Mouse (Mus musculus): ENCODE measurements around the gene Xirp1. TPM values are rescaled to one million over a fixed set of nuclear protein-coding genes. Genes with fewer than 3 reads are reported as not detected.
A peak's percentile ranks its signal among the peaks of the same experiment; 100 is the strongest.

Xirp1 gene
- polyA plus RNA-seq, 3 experiments from 2014 or later = not detected

DNA sequence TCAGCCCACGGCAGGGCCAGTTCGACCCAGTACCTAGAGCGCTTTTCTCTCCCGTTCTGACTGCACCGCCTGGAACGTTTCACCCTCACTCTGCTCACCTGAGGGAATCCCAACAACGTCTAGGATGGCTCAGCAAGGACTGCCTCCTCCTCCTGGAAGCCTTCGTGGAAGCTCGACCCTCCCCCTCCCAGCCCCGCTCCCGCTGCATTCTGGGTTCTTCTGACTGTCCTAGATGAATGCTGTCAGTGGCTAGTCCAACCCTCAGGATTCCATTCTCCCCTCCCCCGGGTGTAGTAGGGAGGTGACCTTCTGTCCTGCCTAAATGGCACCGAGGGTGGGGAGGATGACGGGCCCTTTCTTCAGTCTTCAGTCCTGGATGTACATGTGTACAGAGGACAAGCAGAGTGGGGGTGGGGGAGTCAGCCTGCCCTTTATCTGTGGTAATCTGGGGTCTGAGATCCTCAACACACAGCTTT, 38.8 kb downstream of the Xirp1 start, which contains the start of gene Csrnp1:
Gene Csrnp1 (minus strand): TSS at position 123 of the 476 bp plus-strand sequence.
- ATAC-seq = no peak

DNA sequence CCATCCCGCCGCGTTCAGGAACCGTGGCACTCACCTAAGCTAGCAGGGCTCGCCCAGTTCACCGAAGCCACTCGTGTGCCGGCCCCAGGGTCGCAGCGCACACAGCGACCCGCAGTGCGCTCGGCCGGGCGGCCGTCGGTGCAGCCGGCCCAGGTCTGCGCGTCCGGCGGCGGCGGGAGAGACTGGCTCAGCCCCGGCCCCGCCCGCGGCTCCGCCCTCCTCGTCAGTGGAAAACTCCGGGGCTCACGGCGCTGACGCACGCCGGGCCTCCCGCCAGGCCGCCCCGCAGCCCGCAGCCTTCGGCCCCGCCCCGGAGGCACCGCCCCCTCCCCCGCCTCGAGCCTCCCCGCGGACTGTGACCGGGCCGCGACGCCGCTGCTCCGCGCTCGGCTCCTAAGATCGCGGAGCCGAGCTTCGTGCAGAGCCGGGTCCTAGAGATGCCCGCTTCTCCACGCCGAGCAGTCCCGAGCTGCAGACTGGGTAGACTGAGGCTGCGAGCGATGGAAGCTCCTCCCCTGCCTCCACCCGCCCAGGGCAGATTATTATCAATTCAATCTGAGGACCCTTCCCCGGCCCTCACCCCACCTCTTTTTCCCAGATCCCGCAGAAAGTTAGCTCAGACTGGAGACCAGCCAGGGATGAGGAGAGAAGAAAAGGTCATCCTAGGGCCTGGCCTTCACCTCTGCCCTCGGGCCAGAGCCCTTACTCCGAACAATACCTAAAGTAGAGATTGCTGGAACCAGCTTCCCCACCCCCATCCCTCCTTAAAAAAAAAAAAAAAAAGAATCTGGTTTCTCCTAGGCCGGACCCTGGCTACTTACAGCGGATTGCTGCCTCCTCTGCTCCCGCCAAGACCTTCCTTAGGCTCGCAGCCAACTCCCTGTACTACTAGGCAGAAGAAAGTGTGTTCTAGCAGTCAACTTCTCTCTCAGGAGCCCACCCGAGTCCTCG, 39.5 kb downstream of the Xirp1 start:
- peak; percentile 25 for ATAC-seq

DNA sequence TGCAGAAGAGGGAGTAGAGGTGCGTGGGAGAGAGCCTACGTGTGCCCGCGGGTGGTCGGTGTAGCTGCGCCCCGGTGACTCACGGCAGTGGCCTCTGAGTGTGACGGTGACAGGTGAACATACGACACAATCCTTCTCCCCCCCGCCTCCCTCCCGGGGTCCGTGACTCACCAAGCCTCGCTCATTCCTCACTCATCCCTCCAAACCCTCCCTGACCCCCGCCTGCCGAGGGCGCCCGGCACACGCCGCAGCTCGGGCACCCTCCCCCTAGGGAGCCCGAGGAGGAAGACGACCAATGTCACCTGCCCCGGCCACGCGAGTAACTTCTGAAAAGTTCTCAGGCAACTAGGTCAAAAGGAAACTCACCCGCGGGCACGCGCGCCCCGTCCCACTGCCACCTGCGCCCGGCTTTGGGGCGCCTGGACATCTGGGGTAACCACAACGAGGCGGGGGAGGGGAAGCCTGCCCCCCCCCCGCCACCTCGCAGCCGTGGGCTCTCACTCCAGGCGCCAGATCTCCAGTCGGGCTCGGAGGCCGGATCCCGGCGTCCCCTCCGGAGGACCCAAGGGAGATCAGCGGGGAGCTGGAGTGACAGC, 40.3 kb downstream of the Xirp1 start:
- peak; percentile 39 for ATAC-seq

DNA sequence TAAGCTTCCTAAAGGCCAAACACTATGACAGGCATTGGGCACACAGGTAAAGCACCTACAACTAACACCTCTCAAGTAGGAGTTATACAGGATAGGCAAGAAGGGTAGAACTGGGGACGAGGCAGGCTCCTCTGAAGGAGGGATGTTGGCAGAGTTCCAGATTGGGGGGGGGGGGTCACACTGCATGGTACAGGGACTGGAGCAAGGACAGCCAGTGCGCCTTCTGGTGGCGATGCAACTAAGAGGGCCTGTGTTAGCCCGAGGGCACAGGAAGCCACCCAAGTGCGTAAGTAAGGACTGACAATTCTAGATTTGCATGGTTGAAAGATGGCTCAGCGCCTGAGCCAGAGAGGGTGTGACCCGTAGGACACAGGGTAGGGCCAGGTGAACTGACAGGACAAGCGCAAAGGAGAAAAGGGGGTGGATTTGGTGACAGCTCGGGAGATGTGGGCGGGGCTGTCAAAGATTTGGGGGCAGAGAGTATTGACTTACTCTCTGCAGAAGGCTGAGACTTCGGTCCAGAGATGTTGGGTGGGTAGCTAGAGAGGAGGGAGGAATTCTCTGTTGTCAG, 41.1 kb downstream of the Xirp1 start:
- ATAC-seq = peak; percentile 47

DNA sequence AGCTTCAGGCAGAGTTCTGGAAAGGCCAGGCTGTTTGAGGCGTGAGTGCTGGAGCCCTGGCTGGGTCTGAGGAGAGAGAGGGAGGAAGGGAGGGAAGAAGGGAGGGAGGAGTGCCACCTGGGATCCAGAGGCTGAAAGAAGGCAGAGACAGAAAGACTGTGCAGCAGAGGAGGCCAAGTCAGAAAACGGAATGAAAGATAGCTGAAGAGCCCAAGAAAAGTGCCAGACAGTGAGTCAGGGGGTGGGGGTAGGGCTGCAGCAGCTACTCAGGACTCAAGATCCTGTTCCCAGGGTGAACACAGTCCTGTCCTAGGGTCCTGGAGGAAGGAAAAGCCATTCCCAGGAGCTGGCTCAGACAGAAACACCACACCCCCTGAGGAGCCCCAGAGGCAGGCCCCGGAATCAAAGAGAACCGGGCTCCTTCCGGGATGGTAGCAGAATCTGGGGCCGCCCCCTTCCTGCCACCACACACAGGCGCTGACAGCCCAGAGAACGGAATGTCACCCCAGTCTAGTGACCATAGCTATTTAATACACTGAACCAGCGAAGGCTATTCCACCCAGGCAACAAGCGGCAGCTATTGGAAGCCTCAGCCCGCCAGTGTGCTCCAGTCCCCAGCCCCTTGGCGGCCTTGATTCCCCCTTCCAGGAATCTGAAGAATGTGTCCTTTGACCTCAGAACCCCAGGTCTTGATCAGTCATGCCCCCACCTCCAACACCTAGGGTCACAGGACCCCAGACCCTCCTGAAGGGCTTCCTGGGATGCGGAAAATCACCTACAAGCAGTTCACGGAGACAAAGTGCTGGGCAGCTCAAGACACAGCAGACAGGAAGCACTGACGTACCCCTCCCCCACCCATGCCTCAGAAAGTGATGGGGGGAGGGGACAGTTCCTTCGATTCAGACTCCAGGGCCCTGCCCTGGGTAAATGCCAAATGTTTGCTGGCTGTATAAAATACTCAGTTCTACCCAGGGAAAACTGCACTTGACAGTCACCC, 41.9 kb downstream of the Xirp1 start:
- peak; percentile 49 for ATAC-seq

DNA sequence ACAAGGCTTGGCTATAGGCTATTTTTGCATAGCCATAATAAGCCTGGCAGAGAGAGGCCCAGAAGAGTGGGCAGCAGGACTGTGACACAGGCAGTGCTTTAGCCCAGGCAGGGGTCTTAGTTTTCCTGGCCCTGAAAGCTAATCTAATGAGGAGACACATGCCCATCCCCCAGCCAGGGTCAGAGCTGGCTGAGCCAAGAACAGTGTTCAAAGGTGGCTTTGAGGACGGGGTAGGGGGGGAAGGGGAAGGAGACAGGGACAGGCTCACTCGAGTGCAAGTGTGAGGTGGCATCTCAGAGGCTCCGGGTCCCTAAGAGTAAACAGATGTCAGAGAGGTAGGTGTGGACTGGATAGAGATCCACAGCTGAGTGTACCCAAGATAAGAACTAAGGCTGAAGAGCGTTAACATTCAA, 42.6 kb downstream of the Xirp1 start:
- no peak for ATAC-seq

DNA sequence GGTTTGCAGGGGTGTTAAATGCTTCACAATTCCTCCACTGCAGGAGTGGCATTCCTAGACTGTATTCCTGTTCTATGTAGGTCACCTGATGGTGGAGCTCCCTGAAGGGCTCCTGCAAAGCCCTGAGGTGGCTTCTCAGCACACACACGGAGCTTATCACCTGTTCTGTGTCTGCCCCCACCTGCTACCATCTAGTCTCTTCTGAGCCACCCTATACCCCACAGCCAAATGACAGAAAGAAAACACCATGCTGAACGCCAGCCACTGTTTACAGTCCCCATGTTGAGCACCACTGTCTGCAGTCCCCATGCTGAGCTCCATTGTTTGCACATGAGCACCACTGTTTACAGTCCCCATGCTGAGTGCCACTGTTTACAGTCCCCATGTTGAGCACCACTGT, 43.6 kb downstream of the Xirp1 start:
- no peak for ATAC-seq

DNA sequence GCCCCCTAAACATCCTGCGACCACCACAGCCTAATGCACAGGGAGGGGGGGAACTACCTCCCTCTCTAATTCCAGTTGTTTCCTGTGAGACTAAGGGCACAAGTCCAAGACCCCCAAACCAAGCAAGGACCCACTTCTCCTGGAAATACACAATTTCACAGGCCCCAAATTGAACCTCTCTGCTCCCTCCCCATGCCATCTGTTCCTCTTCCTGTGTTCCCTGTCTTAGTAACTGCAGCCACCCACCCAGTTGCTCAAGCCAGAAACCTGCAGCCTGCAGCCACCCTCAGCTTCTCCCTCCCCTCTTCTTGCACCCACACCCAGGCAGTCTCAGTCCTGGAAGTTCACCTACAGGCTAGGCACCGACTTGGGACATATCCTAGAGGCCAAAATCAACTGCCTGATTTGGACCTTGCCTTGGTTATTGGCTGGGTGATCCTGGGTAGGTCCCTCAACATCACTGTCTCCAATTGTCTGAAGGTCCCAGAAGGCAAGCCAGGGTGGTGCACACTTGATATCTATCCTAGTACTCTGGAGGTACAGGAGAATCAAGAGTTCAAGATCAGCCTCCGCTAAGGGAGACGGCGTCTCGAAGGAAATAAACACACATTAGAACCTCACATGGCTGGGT, 44.5 kb downstream of the Xirp1 start:
- ATAC-seq = no peak

DNA sequence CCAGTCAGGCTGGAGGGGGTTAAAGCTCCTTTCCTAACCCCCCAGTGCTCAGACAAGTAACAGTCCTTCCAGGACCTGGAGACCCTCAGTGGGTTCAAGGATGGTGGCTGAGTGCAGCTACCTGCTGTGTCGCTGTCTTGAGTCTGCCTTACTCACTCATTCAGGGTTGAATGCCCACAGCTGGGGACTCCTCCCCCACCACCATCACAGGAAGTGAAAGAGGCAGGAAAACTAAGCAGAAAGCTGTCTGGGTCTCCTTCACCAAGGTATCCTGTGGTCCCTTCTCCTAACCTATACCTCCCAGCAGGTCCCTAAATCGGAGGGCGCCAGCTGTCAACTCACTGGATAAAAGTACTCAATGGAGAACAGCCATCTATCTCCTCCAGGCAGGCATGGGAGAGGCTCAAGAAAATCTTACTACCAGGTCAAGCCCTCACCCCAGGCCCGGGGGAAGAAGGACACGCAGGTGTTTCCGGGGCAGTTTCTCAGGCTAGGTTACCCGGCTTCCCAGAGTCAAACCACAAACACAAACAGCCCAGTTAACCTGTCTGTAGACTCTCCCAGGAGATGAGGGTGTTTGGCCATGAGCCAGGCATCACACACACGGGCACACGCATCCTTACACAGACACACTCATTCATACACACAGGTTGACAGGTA, 45.1 kb downstream of the Xirp1 start:
- peak; percentile 16 for ATAC-seq

DNA sequence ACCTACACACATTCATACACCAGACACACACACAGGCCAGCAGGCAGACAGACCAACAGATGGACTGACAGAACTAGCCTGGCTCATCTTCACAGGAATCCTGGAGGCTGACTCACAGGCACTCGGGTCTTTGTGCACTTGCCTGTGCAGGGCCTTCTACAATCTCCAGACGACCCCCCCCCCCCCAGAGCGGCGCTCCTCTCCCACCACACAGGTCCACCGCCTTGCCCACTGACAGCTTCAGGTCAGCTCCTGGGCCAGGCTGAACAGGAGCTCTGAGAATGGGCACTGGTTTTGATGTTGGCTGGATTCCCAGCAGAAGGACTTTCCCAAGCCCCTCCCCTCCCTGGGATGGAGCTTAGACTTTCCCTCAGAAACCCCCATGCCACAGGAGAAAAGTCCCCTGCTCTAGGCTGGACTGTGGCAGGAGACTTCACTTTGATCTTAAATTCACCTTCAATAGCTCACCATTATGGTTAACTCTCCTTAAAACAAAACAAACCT, 45.8 kb downstream of the Xirp1 start:
- no peak for ATAC-seq

DNA sequence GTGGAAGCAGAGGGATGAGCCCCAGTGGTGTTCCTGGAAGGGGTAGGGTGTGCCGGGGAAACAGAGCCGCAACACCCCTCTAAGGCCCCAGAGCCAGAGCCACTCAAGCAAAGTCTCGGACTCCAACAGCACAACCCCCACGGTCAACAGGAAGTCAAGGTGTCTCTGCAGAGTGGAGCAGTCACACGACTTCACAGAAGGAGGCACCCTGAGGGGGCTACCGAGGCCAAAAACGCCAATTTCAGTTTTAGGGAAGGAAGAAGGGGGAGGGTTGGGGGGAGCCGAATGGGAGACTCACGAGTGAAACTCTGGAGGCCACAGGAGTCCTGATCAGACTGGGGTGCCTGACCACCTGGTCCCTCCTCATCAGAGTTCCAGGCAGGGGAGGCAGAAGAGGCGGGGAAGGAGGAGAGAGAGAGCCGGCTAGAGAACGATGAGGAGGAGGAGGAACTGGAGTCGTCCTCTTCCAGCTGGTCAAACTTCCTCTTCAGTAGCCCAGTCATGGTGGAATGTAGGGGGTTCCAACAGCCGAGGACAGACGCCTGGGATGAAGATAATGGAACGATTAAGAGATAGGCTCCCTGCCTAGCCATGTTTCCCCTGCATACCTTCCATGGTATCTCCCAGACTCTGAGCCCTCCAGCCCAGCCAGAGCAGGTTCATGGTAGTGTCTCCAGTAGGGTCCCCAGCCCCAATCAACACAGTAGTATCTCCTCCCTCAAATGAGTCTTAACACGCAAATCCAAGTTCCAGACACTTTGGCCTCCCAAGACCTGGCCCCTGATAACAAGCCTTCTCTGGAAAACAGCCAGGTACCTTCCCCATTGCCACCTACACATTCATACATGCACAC, 46.5 kb downstream of the Xirp1 start:
- ATAC-seq = no peak

DNA sequence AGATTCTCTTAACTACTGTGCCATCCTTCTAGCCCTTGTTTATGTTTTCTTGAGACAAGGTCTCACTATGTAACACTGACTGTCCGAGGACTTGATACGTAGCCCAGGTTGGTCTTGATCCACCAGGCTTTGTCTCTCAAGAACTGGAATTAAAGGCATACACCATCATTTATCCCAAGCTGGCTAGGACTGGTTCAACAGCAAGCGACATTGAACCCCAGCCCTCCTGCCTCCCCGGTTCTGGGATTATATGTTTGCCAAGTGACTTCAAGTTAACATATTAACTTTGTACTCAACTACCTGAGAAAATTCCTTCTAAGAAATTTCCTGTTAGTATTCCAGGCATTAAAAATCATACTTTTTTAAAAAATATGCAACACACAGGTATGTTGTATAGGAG, 48.1 kb downstream of the Xirp1 start:
- ATAC-seq = no peak

DNA sequence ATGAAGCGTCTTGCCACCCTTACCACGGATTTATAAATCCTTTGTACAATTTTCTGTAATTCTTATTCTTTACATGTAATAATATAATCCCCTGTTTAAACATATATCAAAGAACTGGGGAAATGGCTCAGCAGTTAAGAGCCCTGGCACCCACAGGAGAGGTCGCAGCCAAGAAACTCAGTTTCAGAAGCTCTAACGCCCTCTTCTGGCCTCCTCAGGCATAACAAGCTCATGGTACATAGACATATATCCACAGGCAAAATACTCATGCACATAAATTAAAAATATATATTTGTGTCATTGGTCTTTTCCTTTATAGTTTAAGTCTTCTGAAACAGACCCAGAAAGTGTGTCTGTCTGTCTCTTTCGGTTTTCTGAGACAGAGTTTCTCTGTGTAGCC, 48.8 kb downstream of the Xirp1 start:
- ATAC-seq = no peak

DNA sequence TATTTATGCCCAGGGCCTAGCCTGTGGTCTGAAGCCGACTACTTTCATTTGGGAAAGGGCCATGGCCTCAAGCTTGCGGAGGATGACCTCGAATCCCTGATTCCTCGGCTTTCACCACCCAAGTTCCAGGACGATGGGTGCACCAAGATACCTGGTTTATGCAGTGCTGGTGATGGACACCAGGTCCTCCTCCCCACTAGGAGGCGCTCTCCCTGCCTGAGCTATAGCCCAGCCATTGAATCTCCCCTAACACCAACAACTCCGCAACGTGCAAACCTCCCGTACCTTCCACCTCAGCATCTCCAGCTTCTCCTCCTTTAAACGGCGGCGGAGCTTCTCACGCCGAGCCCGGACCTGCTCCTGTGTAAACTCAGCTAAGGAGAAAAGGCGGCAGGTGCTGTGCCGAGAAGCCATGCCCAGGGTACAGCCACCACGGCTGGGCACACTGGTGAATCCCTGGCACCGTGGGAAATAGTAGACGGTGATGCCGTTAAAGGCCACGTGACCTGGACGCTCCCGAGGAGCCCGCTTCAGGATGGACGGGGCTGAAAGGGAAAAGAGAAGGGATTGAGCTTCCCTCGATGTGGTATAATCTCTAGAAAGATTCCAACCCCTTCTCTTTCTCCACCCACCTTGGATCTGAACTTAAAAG, 49.4 kb downstream of the Xirp1 start:
- no peak for ATAC-seq

DNA sequence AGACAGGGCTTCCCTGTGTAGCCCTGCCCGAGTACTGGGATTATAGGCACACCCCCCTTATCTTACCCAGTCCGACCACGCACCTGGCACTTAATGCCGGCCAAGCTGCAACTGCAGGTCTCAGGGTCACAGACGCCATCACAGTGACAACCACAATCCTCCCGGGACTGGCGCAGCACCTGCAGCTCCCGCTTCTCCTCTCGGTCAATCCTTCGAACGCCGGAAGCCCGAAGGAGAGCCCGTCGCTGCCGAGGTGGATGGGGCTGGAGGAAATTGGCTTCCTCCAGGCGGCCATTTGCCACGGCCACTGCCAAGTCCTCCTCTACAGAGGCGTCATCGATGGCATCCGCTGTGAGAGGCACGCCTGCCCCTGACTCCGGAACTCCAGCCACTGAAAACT, 50.1 kb downstream of the Xirp1 start:
- no peak for ATAC-seq

DNA sequence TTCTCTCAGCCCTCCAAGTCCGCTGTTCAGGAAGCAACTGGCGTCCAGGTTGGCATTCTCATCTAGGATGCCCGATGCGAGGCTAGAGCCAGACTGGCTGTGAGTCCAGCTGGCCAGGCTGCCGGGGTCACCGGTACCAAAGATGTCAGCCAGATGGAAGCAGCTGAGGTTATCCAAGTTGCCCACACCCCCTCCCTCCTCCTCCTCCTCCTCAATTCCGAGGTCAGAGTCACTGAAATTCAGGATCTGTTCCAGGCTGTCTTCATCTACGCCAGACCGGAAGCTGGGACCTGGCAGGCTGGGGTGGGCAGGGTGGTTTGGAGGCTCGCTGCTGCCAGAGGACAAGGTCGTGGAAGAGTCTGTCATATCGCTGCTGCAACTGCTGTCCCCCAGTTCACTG, 50.8 kb downstream of the Xirp1 start:
- ATAC-seq = no peak

DNA sequence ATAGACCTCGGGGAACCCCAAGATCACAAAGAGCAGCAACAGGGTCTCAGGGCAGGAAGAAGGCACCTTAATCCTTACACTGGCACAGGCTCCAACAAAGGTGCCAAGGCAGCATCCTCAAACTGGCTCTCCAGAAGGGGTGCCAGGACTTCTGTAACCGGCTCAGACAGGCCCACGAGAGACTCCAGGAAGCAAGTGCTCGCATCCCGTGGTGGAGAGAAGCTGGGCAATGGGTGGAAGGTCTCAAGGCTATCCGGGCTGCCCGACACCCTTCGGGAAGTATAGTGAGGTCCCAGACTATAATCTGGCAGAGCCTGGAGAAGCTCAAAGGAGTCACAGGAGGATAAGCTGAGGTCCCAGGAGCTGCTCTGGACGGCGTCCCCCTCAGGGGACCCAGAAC, 51.2 kb downstream of the Xirp1 start:
- no peak for ATAC-seq

DNA sequence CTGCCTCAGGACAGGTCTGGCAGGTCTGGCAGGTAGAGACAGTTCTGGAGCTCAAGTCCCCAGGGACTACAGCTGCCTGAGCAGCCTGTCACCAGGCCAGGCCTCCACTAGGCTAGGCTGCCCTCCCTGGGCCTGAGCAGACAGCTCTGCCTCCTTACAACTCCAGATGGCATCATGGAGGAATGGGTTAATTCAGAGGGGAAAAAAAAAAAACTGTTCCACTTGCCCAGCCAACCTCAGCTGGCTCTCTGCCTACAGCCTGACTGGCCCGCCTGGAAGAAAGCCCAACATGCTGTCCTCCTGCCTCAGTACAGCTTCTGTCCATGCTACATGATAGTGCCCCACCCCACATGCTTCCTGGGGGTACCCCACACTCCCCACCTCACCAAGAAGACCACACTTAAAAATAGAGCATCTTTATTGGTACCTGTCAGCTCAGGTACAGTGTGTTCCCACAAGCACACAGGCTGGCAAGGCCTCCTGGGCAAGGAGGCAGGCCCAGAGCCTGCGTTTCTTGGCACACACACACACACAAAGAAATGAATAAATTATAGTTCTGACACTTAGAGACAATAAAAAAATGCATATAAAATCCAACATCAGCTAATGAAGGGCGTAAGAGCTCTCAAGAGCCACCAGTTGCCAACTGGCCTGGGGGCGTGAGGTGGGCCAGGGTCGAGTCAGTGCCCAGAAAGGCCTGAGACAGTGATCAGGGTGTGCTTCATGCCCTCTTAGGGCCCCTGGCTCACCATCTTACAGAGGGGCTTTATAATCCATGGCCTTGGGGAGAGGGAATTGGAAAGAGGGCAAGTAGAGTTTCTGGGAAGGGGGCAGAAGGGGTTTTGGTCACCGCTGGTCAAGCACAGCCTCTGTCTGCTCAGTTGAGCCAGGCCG, 52.4 kb downstream of the Xirp1 start:
- ATAC-seq = no peak

Measured in inflammation-experienced regulatory T-cells, adult 6 months (primary cell).